Mouse (Mus musculus) telencephalon, adult 2 months (tissue): Measurements from ENCODE around the gene Vipas39.
"Not testable (repeated sequence)": the region's sequence is repeated elsewhere in the genome, so short reads cannot be mapped to it uniquely, and the experiment has no call there.

Experiments used
- DNase-seq: peaks from one replicate; pipeline ENCODE4 v3.0.0-alpha.2; 2011; ENCODE audit warnings: low read depth, low spot score

The Vipas39 gene

DNA sequence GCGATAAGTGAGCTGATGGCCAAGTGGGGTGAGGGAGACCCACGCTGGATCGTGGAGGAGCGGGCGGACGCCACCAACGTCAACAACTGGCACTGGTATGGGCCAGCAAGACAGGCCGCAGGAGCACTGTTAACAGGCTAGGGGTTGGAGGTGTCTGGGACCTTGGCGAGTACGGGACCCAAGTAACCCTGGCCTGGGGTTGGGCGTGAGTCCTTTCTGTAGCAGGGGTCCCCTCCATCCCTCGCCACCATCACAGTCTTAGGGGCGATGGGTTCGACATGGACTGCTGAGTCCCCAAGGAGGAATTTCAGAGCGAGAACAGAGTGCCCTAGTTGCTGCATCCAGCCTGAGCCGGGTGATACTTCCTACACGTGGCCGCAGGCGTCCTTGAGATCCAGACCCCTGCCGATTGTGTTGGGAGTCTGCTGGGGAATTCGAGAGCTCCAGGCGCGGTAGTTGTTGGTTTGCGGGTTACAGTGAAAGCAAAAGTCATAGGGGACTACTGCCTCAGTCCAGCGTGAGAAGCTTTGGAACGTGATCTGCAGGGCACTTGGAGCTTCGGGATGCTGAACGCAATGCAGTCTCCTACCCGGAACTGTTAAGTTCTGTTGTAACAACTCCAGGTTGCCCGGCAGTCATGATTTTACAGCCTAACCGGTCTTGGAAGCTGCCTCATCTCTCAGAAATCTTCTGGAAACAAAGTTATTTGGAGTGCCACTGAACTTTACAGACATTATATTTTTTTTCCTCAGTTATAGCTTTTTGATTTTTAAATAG lies 959 bp upstream of the Vipas39 start:
- DNase-seq: no peak

DNA sequence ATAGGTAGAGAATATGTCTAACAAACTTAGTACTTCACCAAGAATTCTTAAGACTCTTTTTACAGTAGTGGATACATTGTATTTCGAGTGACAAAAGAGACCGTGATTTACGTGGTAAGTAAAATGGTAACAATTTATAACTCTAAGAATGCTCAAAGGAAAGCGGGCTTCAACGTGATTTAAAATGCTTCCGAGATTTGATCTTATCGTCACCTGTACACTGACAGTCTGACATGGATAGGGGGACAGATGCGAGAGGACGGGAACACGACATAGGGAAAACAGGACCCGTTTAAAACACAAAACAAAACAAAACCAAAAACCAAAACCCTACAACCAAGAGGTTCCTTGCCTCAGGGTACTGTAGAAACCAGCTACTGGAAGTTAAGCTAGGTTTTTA lies 612 bp downstream of the Vipas39 start:
- DNase-seq: no peak

DNA sequence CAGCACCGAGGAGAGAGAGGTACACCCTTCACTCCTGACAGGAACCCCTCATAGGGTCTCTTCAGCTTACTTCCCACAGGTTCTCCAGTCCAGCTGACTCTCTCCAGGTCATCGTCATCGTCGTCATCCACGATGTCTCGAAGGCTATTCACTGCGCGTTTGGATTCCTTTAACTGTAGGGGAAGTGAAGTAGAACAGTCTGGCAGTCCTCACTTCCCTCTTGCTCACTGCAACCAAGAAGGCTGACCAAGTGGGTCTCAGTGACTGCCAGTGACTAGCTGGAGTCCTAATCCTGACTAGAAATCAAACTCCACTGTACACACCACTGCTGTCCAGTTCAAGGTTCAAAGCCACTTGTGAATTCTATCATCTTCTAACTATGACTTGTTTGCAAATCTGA lies 5.5 kb downstream of the Vipas39 start:
- no peak for DNase-seq

DNA sequence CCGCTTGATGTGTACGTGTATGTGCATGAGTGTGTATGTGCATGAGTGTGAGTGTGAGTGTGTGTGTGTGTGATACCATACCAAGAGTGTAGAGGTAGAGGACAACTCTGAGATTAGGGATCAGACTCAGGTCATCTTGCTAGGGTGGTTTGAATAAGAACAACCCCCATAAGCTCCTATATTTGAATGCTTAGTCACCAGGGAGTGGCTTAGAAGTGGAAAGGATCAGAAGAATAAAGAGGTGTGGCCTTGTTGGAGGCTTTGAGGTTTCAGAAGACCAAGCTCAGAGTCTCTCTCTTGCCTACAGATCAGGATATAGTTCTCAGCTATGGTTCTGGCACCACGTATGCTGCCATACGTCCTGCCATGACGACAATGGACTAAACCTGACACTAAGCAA lies 9.4 kb downstream of the Vipas39 start:
- no peak for DNase-seq

DNA sequence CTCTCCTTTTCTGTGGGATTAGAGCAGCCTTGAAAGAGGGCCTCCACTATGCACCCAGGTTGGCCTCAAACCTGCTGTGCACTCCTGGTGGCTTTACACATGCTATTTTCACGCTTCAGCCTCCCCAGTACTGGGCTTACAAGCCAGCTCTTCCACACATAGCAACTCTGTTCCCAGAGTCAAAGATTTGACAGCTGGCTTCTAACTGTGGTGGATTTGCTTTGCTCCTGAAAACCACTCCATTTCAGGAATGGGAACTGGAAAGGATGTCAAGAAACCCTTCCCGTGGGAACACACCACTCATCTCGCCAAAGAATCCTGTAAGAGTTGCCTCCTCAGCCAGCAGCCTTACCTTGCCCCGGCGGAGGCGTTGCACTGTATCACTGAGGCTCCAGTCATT lies 12.2 kb downstream of the Vipas39 start:
- DNase-seq: peak; percentile 12

DNA sequence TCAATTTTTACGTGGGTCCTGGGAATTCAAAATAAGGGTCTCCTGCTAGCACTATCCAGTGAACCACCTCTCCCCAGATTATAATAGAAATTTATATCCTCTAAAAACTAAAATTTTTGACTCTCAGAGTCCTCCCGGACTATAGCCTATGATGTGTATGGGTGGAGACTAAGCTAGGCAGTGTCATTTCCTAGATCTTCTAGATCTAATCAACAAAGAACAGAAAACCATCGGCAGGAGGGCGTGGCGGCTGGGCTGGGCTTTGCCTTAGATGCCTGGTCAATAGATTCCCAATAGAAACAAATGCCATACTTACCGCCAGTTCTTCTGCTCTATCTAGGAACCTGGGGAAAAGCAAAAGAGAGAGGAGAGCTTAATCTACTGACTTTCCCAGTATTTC lies 15.9 kb downstream of the Vipas39 start:
- no peak for DNase-seq

DNA sequence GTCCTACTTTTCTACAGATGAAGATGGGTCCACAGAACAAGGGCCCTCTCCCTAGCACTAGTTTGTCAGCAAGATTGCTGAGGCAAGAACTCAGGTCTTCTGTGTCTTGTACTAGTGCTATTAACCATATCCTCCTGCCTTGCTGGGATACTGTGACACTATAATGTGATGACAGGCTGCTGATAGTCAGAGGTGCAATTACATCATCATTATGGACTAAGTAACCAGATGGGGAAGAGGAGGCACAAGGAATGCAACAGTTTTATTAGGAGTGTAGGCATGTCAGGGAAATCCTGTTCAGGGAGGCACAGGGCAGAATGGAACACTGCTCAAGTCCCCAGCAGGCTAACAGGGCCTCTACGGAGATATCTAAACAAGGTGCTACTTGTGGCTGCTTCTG lies 27.4 kb downstream of the Vipas39 start, which contains the start of gene Noxred1:
Noxred1 (minus strand) TSS at position 101 of the 400 bp plus-strand sequence.
- no peak for DNase-seq

DNA sequence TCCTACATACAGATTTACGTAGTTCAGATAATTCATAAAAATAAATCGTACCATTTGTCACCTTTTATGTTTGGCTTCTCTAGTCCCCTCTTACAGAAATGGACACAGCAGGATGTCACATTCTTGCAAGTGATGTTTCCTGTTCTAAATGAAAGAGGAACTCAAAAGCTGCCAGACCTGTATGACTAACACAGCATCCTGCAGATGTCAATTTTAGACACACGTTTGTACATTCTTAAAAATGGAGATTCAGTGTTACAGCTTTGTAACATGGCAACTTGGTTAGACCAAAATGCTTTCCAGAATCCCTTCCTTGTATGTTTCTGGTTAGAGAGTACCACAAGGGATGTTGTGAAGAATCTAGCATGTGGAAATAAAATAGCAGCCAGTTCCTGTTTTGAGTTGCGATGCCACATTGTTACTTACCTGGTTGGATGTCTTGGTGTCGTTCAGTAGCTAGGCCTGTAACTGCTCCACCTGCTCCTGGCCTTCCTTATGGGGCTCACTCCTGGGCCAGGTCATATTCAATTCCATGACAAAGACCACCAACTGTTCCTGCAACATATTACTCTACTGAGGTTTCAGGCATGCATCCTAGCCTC lies 29.1 kb downstream of the Vipas39 start:
- peak; percentile 13 for DNase-seq

DNA sequence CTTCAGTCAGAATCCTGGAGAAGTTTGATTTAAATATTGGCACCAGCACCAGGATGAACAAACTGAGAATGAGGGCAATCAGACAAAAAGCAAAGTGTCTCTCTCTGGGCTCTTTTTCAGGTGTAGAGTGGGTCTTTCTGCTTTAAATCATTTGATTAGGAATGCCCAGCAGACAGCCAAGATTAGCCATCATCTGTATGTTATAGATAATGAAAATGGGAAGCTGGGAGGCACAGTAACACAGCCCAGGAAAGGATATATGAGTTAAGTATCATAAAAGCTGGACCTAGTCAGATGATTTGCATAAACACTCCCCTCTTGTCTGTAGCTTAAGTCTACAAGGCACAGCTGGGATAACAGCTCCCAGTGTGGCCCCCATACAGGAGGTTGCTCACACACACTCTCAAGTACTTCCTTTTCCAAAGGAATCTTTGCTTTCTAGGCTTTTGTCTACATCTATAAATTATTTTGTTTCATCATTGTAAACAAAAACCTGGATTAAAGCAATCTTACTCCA lies 35.6 kb downstream of the Vipas39 start:
- DNase-seq: no peak

DNA sequence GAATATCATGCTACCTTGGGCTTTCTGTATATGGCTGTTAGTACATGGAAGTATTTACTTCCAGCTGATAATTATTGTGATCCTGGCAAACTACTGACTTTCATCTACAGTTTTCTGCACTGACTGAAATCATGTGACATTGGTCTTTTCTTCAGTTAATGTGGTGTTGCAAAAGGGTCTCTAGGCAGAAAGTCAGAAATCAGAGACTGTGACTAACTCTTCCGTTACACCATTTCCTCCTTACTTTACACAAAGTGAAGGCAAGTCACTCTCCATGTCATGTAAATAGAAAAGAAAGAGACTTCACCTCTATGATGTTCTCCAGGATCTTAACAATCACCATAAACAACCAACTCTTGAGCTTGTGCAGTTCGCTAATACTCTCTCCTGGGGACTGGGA lies 36.4 kb downstream of the Vipas39 start:
- DNase-seq: no peak

DNA sequence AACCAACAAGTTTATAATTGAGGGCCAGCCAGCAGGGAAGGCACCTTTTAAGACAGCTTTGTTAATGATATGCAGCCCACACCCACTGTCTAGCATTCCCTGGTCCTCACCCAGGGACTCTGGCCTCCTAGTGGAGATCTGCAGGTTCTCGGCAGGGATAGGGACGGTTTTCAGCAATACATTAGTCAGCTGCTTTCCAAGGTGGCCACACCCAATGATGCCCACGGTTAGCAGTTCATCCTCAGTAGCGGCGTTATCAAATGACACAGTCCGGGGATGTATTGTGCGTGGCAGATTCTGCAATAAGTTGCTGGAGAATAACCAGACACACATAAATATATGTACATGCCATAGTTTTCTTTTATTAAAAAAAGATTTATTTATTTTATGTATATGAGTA lies 39.3 kb downstream of the Vipas39 start:
- DNase-seq: no peak

DNA sequence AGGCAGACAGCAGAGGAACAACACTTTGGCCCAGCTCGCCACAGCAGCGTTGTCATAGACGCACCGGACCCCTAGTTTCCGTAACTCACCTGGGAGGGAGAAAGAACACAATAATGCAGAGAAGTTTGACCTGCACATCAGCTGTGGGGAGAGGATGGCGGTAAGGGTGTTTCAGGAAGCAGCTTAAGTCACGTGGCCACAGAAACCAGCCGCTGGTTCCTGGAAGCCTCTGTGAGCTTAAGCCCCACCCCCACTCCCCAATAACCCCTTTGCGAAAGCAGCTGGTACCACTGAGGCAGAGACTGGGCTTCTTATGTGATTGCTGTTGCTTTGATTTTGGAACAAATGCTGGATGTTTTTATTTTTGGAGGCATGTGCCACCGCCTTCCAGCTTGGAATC lies 41.1 kb downstream of the Vipas39 start:
- DNase-seq: no peak

DNA sequence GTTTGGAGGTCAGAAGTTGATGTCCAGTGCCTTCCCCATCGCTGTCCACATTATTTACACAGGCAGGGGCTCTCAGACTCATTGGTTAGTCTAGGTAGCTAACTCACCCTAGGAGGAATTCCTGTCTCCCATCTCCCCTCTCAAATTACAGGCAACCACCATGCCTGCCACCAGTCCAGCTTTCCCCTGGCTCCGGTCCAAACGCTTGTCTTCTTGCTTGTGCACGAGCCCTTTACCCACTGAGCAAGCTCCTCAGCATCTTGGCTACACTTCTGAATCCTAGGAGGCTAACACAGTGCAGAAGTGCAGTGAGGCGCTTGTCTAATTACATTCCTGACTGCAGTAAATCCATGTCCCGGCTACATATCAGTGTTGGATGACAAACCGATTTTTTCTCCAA lies 46.7 kb downstream of the Vipas39 start:
- no peak for DNase-seq

DNA sequence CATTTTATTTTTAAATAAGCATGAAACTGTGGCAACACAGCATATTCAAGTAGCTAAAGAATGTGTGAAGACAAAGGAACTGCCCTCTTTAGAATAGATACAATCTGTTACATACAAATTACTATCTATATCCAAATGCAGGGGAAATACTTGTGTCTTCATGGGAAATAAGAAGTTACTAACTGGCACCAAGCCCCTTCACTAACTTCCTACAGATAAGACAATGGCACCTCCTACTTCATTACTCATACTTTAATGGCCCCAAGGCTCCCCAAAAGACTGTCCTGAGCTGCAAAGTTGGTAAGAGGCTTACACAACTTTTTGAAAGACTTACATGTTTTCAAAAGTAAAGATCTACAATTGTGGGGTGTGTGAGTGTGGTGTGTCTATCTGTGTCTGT lies 48.5 kb downstream of the Vipas39 start:
- DNase-seq: no peak

DNA sequence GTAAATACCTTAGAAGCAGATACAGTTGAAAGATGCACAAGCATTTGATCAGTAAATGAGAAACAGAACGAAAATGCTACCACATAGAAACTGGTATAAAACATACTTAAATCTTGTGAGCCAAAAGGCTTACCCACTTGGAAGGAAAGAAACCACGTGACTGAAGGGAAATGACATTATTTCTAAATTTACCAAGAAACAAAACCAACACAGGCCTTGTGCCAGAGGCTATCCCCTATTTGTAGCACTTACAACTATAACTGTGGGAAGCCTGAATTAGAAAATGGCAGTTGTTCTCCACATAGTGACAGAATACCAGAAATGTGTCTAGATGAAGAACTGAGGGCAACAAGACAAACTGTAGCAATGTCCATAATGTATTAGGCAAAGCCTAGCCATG lies 50.0 kb downstream of the Vipas39 start:
- DNase-seq: no peak

DNA sequence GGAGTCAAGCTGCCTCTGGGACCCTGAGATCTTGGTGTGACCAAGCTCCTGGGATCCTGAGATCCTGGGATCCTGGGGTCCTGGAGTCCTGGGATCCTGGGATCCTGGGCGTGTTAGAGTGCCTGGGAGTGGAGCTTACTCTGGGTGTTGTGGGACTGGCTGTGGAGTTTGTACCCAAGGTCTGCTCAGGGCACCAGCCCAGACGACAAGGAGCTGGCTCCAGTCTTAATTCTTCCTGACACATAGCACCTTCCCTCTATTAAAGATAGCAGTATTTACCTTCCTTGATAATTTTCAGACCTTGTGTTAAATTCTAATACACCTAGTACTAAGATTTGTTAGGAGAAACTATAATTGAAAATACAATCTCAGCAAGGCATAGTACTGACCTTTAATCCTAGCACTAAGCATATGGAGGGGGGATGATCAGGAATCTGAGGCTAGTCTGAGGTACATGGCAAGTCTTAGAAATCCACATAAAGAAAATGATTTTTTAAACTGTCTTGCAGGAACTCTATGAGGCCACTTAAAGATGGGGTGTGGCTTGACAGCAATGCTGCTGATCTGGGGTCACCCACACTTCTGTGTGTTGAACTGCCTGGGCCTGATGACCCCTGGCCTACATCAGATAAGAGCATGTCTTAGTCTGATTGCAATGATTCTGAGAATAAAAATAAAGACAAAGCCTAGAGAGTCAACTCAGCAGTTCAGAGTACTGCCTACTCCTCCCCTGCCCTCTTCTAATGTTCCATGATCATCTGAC lies 53.0 kb downstream of the Vipas39 start:
- no peak for DNase-seq

DNA sequence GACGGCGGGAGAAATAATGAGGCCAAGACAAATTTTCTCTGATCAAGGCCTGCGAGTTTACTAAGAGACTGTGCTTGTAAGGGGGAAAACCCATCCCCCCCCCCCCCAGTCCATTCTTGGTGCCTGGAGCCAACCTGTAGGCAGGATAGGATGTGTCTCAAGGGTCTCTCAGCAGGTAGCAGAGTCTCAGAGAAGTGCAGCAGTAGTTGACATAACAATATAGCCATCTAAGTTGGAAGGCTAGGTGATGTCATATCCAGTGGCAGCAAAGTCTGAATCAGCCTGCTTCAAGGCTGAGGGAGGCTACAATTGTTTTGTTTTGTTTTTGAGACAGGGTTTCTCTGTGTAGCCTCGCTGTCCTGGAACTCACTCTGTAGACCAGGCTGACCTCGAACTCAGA lies 60.3 kb downstream of the Vipas39 start:
- not testable (repeated sequence) for DNase-seq

DNA sequence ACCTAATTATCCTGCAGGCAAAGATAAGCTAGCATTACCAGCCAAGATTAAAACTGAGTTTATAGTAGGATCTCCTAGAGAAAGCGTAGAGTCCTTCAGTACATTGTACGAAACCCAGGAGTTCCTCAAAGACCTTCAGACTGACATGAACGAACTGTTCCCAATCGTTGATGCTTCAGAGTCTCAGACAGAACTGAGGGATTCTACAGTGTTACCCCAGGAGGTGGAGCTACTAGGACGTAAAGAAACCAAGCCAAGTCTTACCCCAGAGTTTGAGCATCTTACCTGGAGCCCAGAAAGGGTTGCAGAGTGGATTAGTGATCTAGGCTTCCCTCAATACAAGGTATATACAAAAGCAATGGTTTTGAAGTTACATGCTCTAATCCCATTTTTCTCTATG lies 64.4 kb downstream of the Vipas39 start:
- no peak for DNase-seq

DNA sequence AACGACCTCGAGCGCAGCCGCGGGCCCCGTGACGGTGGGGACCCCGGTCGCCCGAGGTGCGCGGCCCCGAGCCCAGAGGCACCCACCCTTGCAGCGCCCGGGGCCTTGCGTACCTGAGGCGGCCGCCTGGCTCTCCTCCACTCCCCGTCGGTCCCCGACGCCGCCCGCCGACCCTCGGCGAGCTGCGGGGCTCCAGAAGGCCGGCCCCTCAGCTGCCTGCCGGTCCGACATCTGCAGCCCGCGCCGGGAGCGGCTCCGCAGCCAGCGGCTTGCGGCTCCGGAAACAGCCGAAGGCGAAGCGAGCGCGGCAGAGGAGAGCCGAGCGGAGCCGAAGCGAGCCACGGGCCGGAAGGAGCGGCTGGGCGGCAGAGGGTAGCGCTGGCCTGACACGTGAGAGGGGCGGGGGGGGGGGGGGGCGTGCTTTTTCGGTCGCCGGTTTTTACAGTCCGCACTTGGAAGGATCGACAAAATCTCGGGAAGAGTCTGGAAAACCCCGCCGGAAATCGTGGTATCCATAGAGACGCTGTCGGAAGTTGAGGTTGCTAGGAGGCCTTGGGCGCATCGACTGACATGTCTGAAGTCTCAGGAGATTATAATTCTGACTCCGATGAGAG lies 66.0 kb downstream of the Vipas39 start, which contains the start of gene Tmed8:
Tmed8 (minus strand) TSS at position 482 of the 614 bp plus-strand sequence.
- peak; percentile 84 for DNase-seq

DNA sequence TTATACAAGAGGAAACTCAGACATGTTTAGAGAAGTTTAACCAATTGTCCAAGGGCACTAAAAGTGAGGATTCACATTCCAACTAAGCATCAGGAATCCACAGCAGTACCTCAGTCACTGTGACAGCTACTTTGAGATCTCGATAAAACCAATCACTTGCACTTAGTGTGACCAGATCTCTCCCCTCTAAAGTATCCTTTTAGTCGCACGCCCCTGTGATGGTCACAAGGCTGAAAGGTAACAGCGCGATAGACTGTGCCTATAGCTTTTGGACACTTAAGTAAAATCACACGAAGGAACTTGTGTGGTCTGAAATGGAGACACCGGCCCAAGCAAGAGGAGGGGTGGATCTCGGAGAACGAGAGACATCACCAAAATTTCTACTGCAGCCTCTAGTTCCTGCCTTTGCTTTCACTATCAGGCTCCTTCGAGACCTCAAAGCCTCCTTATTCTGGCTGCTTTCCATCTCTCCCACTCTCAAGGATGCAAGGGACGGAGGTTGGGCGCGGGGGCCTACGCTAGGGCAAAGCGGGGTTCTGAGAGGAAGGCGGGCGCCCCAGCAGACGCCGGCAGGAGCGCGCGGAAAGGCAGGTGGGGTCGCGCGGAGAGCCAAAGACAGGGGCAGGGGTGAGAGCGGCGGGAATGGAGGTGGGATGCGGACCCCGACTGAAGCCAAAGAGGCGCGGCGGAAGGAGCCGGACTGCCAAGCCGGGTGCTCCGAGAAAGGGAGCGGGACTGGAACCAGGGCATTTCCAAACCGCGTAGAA lies 66.7 kb downstream of the Vipas39 start, which contains the start of gene Samd15:
Samd15 (plus strand) TSS at position 518 of the 767 bp plus-strand sequence.
- peak; percentile 17 for DNase-seq

DNA sequence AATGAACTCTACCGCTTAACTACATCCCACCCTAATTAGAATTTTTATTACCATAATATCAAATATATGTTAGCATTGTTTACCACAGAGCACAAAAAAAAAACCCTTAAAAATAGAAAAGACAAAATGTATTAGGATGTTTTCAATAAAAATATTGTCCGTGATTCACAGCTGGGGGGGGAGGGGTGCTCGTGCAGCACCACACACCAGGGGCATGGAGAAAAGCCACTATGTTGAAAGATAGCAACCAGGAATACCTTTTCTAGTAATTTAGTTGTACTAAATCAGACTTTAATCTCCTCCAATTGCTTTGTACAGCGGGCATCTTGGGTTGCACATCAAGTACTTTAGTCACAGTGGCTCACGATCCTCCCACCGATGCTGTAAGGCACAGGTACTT lies 67.3 kb downstream of the Vipas39 start:
- DNase-seq: no peak
